Mouse (Mus musculus) erythroblast, embryonic 14.5 days (primary cell): ENCODE results near the gene Flt1.

Experiments used
- GATA1 ChIP-seq: IDR thresholded peaks from 2 replicates; pipeline ENCODE4 v1.6.1; 2012; ENCODE audit warnings: low read length, inconsistent platforms, mixed read lengths
- TAL1 ChIP-seq: IDR thresholded peaks from 3 replicates; pipeline ENCODE4 v1.6.1; 2012; ENCODE audit warnings: low read length, inconsistent platforms, mixed read lengths

- TF ChIP-seq GATA1 (no peak), TAL1 (no peak)
Observed at GRCm38 (mm10) chr5:147718335-147718734, 7.5 kb downstream of the Flt1 start.
